Mouse (Mus musculus): Measurements from ENCODE around the gene Npy4r.

Npy4r gene

DNA sequence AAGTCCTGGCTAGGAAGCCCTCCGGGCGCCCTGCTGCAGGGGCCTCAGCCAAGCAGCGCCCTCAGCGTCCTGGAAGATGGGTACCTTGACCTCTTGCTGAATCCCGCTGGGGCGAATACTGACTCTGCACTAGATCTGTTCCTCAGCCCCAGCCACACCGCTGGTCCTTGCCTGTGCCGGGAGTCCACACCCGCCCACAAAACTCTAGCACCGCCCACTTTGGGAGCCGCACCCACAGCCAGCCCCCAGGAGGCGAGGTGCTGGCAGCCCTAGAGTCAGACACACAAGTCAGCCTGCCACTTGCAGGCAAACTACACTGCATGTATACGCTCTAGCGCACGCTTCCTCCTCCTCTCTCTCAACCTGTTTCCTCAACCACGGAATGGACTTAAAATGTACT, at the start of gene Npy4r:
Gene Npy4r (minus strand): TSS at position 148 of the 400 bp plus-strand sequence.
- peak; percentile 61 for DNase-seq (ENCODE audit: low spot score)

DNA sequence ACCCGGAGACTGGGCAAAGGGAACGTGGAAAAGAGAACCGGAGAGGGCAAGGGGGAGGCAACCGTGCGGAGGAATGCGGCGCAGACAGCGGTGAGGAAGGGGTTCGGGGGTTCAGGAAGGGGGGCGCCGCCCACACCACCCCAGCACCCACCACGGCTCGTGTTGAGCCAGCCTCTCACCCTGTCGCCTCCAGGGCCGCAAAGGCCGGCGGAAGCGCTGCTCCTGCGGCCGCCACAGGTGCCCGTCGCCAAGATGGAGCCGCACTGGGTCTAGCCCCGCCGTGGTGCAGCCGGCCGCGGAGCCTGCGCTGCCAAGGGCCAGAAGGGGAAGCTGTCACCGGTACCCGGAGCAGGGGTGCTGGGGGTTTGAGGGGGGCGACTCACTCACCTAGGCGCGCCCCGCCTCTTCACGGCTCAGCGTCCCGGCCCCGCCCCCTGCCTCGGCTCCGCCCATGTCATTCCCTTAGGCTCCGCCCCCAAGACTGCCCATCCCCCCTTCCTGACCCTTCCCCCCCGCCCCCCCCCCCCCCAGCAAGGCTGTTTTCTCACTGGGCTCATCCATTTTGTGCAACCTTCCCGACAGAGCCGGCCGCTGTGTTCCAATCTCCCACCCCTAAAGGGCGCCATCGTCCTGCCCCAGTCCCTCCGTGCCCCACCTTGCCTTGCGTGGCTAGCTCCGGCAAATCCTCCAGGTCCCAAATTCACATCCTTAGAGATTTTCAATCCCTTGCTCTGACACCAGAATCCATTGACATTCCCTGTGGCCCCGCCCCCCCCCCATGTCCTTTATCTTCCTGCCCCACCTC, 49.1 kb upstream of the Npy4r start, which contains the start of gene Gprin2:
Gene Gprin2 (minus strand): TSS at position 423 of the 805 bp plus-strand sequence.
- DNase-seq (ENCODE audit: low spot score): peak; percentile 20

DNA sequence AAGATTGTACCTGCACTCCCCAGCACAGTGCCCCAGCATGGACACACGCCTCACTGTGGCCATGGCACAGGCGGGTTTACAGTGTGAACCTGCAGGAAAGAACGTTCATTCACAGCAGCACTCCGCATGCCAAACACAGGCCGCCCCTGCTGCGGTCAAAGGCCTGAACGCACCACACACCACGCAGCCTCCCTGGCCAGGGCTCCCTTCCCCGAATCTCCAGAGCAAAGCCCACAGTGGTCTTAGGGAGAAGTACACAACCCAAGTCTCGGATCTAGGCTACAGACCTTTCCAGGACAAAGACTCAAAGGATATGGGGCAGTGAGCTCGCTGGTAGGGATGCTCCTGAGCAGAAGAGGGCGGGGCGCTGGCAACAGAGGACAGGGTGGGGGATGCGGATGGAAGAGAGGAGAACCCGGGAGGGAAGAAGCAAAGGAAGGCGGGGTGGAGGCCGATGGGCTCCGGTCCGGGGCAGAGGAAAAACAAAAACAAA, 48.5 kb upstream of the Npy4r start:
- DNase-seq (ENCODE audit: low spot score): no peak

DNA sequence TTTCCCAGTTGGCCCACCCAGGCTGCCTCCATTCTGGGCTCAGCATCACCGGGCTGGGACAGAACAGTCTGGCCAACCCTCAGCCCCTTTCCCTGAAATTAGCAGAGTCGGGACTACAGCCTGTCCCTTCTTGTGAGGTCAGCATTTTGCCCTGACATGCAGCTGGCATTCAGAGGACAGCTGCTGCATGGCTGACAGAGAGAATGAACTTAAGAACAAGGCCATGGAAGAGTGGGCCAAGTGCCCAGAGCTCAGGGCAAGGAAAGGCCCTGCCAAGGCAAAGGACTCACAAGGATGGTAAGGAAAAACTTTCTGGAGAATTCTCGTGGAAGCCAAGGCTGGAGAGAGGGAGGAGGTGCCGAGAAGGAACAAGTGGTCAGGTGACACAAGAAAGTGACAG, 44.4 kb upstream of the Npy4r start:
- no peak for DNase-seq (ENCODE audit: low spot score)

DNA sequence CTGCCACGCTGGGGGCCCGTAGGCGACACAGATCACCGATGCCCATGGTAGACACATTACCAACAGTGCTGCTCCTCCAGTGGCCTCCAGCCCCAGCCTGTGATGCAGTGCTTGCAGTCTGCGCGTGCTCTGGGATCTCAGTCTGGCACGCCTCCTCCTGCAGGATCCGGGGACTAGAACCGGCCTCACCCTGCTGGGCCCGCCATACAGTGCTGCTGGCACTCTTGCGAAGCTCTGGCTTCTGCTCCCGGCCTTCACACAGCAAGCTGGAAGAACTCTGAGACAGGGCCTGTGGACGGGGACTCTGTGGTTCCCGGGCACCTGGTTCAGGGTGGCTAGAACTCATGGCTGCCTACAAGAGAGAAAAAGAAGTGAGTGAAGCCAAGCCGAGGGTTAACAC, 43.2 kb upstream of the Npy4r start:
- no peak for DNase-seq (ENCODE audit: low spot score)

DNA sequence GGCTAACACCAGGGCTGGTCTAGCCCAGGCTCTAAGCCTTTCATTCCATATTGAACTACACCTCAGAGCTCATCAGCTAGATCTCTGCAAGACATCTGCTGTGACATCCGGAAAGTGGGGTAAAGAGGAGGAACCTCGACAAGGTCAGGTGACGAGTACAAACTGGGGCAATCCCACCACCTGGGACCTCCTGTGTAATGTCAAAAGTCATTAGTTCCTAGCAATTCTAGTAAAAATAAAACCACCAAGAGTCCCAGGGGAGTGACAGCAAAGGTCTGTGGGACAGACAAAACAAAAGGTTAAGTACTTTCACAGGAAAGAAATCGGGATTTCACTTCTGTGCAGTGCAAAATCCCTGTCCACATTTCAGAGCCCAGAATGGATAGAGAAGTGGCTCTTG, 41.6 kb upstream of the Npy4r start:
- no peak for DNase-seq (ENCODE audit: low spot score)

DNA sequence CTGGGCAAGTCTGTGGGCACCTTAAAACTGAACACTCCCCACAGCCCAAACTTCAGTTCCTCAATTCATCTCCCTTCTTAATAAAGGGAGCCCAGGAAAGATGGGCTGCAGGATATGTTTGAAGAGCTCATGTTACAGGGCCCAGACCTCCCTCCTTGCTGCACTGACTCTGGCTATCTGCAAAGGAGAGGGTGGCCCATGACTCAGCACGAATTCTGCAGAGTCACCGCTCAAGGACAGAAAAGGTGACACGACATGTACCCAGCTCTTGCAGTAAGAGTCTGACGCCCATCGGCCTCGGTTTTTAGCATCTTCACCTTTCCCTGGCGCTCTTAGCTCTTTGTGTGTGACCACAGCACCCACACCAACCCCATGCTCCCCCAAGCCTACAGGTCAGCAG, 38.1 kb upstream of the Npy4r start:
- peak; percentile 29 for DNase-seq (ENCODE audit: low spot score)

DNA sequence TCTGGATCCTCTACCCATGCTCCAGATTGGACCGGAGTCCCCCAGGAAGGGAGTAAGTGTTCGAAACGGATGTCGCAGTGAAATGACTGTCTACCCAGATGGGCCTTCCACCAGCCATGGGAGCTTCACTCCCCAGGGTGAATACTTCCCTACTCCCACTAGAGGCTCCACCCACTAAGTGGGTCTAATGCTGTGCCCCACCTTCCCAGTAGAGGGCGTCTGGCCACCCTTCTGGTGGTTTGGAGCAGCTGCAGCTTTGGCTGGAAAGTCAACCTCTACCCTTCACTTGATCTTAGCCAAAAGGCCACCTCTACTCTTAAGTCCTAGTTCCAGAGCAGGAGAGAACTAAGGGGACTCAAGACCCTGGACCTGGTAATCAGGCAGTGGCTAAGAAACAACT, 36.3 kb upstream of the Npy4r start:
- DNase-seq (ENCODE audit: low spot score): peak; percentile 20

DNA sequence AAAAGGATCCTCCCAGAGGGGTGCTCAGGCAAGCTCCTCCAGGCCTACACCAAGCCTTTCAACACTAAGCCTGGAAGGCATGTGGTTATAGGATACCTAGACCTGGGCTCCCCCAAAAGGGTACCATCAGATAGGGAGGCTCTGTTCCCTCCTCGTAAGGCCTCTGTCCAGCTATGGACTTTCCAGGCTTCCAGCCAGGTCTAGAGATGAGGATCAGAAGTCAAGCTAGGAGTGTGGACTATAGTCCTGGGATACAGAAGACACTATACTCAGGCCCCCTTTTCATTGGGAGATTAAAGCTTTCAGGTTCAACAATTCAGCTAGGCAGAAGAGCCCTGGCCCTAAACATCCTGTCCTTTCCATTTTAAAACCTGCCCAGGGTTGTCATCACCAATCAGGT, 30.8 kb upstream of the Npy4r start:
- DNase-seq (ENCODE audit: low spot score): no peak

DNA sequence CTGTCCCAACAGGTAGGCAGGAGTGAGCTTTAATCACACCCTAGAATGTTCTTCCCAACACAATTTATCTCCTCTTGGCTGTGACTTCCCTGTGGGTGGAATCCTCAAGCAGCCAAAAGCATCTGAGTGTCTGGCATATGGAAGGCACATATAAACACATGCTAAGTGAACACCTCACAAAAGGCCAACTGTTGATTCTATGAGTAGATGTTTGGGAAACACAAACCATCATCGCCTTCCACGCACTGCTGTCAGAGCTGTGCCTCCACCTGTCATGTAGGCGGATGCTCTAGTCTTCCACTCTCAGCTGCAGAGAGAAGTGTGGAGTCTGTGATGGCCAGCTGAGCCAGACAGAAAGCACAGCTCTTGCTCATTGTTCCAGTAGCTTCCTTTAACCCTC, 27.1 kb upstream of the Npy4r start:
- DNase-seq (ENCODE audit: low spot score): no peak

DNA sequence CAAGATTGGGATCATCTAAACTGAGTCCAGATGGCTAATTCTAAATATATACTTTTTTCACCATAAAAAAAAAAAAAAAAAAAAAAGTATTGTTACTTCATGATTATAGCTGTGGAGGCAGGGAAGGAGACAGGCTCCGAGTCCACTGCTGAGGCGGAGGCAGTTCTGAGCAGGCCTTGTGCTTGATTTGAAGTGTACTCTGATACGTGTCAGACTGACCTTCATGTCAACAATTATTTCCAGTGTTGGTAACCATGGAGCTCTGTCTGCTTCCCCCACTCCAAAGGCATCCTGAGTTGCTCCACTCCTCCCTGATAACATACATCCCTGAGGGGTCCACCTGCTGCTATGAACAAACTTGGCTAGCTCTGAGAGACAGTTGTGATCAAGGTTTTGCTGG, 18.8 kb upstream of the Npy4r start:
- no peak for DNase-seq (ENCODE audit: low spot score)

DNA sequence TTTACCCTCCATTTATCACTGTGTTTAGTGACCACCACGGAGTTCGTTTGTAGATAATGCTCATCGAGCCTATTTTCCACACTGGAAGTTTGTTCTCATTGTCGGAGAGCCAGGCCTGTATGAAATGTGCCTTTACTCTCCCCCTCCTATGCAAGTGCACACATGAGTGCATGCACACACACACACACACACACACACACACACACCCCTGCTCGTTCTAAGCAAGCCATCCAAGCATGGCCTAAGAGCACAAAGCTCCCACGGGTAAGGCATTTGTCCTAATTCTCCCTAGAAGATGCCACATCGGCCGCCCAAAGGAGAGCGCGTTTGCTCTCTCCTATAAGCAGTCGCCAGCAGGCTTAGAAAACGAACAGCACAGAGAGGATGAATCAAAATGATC, 3.5 kb upstream of the Npy4r start:
- DNase-seq (ENCODE audit: low spot score): no peak

DNA sequence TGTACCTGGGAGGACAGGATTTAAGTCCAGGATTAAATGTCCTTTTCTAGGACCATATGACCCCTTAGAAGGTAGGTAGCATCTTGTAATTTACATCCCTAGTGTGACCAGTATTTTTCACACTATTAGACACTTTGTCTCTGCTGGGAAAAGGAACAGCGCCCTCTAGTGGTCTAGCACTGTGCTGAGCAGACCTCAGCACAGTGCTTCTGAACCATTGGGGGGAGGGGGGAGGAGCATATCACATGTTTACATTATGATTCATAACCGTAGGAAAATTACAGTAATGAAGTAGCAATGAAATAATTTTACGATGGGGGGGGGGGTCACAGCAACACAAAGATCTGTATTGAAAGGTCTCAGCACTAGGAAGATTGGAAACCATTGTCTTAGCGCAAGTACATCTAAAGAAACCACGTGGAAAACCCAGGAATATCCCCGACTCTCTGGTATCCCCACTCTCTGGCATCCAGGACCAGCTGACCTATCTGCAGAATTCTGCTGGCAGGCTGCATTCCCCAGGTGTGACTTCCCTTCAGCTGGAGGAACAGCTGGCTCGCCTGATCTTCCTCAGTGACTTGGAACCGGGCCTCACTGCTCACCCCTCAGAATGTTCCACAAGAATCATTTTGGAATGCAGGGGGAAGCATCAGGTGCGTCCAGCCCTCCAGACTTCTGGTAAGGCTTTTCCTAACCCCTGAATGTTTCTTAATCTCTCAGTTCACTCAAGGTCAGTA, 2.5 kb upstream of the Npy4r start:
- DNase-seq (ENCODE audit: low spot score): peak; percentile 5

DNA sequence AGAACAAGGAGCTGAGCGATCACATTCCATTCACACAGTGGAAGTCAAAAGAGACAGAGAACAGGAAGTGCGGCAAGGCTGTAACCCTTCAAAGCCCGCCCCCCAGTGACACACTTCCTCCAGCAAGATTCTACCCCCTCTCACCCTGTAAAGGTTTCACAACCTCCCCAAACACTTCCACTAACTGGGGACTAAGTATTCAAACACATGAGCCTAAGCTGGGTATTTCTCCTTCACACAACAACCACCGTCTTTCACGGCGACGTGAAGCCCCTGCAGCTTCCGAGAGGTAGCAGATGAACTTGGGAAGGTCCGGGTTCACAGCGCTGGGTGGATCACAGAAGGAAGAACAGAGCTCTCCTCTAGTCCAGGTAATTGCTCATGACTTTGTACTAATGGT, 9.4 kb downstream of the Npy4r start:
- no peak for DNase-seq (ENCODE audit: low spot score)

DNA sequence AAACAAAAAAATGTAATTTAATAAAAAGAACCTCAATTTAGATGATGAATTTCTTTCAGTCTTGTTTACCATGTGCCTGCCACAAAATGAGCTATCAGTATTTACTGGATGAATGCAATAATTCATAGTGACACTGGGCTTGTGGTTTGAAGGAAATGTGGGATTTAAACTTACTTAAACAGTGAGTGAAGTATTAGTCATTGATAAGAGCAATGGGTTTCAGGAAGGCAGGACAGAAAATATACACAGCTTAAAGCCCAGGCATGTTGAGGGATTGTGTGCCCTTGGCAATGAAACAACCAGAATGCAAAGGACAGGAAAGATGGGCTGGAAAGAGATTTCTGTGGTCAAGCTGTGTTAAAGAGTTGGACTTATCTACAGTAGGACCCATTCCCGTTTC, 10.0 kb downstream of the Npy4r start:
- no peak for DNase-seq (ENCODE audit: low spot score)

DNA sequence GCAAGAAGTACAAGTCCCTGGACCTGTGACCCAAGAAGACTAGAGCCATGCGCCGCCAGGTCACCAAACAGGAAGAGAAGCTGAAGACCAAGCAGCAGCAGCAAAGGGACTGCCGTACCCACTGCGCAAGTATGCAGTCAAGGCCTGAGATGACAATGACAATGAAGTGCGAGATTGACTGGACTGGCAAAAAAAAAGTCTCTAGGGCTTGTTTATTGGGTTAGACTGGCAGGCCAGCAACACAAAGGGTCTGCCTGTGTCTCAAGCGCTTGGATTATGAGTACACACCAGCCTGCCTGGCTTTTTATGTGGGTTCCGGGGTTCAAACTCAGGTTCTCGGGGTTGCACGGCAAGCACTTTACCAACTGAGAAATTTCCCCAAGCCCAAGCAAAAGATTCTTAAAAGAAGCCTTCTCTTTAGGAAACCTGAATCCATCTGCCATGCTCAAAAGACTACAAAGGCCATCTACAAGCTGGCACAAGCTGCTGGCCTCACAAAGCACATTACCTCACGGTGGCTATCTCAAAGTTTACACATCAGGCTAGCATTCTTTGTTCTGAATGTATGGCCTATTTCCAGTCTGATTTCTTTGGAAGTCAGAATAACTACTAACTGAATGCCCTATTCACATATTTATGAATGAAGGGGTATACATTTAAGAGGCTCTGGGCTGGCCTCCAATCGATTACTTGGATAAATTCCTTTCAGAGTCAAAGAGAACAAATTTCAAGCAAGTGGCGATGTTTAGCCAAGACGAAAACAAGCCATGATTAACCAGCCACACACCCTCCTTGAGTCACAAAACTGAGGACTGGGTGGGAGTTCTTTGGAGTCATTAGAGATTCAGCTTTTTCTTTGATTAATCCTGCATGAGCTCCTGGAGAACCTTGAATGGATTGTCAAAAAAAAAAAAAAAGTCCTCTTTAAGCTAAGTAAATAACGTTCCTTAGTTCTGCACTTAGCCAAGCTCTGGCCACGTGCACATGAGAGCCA, 12.3 kb downstream of the Npy4r start:
- no peak for DNase-seq (ENCODE audit: low spot score)

DNA sequence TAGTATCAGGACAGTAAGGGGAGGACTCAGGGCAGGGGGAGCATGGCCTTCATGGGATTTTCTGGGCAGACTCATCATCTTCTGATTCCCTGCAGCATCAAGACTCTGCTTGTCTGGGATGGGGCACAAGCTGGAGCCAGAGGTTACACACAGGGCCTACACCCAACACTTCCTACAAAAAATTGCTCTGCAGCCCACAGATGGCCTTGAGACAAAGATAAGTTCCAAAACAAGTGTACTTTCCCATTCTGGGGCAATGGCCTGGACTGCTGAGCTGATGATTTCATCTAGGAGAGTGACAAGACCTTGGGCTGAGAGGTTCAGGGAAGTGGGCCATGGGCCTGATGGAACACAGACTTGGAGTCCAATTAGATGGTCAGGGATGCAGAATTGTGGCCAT, 16.9 kb downstream of the Npy4r start:
- DNase-seq (ENCODE audit: low spot score): no peak

DNA sequence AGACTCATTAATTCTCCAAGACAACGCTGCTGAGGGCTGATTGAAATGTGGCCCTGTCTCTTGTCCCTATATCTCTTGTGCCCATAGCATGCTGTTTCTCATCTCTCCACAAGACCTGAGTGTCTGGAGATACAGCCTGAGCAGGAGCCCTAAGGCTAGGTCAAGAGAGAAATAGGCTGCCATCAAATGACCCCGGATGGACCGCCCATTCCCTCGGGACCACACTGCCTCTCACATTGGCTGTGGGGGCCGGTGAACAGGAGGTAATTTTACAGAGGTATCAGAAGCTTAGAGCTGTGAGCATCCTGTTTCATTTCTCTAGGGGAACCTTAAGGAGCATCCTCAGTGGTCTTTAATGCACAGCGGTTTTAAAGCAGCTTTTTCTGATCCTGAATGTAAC, 21.1 kb downstream of the Npy4r start:
- DNase-seq (ENCODE audit: low spot score): no peak

DNA sequence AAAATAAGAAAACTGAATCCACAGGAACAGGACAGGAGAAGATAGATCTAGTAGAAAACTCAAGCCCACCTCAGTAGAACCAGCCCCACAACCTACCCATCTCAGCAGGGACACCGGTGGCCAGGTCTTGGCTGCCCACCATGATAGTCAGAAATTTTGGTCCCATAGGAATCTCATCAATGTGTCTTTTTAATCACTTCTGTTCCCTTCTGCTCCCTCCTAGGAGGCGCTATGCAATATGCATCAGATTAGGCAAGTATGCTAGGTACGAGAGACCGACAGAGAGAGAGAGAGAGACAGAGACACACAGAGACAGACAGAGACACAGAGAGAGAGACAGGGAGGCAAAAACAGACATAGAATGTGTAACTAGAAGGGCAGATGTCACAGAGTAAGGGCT, 30.6 kb downstream of the Npy4r start:
- no peak for DNase-seq (ENCODE audit: low spot score)

DNA sequence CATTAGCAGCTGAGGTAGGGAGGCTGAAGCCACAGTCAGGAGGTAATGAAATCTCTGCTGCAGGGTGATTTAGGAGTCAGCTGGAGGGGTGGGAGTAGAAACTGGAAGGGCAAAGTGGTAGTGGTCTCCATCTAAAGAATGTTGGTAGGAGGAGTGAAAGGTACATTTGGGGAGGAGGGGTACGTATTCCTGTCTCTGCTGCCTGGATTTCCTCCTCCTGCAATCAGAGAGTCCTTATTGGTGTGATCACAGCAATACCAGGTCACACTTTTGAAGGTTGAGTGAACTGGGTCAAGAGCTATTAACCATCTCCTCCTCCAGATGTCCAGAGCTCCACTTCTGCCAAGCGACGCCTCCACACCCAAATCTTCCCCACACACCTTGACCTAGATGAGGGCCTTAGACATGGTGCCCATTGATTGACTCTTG, 31.4 kb downstream of the Npy4r start:
- no peak for DNase-seq (ENCODE audit: low spot score)

DNA sequence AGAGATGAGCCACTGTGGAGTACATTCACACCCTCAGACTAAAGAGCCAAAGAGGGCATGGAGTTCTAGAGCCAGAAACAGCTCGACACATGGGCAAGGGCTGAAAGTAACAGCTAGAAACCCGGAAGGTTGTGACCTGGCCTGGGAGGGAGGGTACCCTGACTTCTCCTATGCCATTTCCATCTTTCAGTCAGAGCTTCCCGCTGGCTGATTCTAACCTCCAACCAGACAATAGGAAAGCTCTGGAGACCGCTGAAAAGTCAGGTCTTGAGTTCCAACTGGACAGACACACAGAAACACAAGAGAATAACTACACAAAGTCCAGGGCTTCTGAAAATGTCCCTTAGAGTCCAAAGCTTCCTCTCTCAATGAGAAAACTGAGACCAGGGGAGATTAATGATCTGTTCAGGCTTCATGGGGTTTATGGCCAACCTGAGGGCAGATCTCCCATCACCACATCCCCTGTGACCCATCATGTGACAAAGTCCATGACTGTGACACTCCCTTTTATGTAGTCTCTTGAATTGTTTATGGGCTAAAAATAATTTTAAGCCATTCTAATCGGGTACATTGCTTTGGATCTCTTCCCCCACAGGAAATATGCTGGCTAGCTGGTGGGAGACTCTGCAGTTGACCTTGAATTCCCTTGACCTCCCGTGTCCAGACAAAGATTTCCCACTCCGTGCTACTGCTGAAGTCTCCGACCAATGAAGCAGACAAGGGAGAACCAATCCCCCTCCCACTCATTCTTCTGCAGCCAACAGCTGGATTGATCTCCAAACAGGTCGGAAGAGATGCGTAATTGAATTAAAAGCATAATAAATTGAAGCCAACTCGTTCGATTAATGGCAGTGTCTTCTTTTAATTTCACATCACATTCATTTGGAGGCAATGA, 32.0 kb downstream of the Npy4r start:
- no peak for DNase-seq (ENCODE audit: low spot score)

Measured in yolk sac, embryonic 10.5 days (tissue).